Mouse (Mus musculus) thymus, adult 2 months (tissue): ENCODE measurements around the gene Prdm4.
A peak's percentile ranks its signal among the peaks of the same experiment; 100 is the strongest.

Experiments
- CTCF ChIP-seq: fragments of 200-500 bp; IDR thresholded peaks from 2 replicates; pipeline ENCODE4 v1.5.1; 2012; ENCODE audit warnings: mild to moderate bottlenecking, control low read depth, low read length, moderate library complexity, borderline replicate concordance; ENCODE audit not compliant: control insufficient read depth, poor library complexity, insufficient read depth; ENCODE audit errors: extremely low read depth
- POLR2A ChIP-seq: fragments of 200-500 bp; IDR thresholded peaks from 2 replicates; pipeline ENCODE4 v1.6.1; 2012; ENCODE audit warnings: mild to moderate bottlenecking, low read length, control low read depth, moderate library complexity; ENCODE audit not compliant: control insufficient read depth, poor library complexity, insufficient read depth; ENCODE audit errors: extremely low read depth

- no peak for TF ChIP-seq CTCF
- peak; percentile 41; the same call in 1 of the 2 replicates for TF ChIP-seq POLR2A
These were observed 45.1 kb downstream of the Prdm4 start for GRCm38 (mm10) chr10:85871698-85872478.
